Mouse (Mus musculus) T-helper 1 cell (primary cell): ENCODE measurements around the gene Slc16a6.

Experiments used
- in situ Hi-C: fragments of 300-600 bp; cut with MboI, MseI; formaldehyde crosslinking; loops from one replicate; pipeline ENCODE4 v1.15.1; 2025; ENCODE audit warnings: high pct_unique_total_duplicates

Gene Slc16a6

DNA sequence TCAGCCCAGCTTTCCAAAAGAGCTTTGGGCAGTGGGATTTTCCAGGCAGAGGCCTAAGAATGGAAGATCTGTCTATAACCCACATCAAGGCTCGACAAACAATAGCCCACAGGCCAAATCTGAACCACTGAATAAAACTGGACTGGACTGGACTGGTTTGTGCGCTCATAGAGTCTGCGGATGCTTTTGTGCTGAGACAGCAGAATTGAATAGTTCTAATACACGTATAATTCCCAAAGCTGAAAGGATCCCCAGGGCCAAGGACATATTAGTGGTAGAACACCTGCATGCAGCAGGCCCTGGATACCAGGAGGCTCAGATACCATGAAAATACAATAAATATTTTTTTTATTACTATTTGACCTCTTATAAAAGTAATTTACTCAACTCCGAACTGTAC, 17.1 kb downstream of the Slc16a6 start:
- in situ Hi-C loops, result no loop called here

DNA sequence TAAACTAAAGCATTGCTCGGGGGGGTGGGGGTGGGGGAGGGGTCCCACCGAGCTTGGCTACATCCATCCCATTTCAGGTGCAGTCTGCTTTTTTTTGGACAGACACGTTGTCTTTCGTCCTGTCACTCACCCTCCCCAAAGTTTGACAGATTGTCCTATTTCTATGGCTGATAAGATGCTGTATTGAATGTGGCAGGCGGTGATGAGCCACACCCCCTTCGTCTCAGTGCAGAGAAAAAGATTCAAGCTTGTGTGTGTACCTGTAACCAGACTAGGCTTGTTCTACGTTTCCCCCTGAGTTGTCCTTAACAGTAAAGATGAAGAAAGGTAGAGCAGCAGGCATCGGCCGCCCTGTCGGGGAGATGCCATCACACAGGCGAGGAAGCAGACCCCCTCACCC, 22.2 kb downstream of the Slc16a6 start:
- in situ Hi-C loops, result no loop called here

- in situ Hi-C loops, result loop anchor here (5.0 to 25.0 kb wide), 4 partner anchors 142 to 533 kb away; partner anchors contain the start of gene Axin2
Observed at GRCm38 (mm10) chr11:109445438-109446035, 27.9 kb downstream of the Slc16a6 start.

DNA sequence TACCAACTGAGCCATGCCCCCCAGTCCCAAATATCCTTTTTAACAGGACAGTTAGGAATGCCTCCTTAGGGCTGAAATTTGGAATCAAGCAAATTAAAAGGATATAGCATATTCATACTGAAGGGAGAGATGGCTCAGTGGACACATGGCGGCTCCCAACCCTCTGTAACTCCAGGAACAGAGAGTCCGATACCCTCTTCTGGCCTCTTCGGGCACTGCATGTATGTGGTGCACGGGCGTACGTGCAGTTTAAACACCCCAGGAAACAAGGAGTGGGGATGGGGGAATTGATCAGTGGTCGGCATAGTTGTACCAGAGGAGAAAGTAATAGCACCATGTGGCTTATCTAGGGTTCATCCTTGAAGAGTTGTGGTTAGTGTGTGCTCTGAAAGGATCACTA, 28.8 kb downstream of the Slc16a6 start:
- in situ Hi-C loops, result loop anchor here (5.0 to 25.0 kb wide), 2 partner anchors 127 to 532 kb away; partner anchors contain the start of gene Axin2

- in situ Hi-C loops, result loop anchor here (5.0 to 25.0 kb wide), 2 partner anchors 126 to 531 kb away; partner anchors contain the start of gene Axin2
Observed at GRCm38 (mm10) chr11:109443468-109444263, 29.7 kb downstream of the Slc16a6 start.

GRCm38 (mm10) chr11:109442166-109442730, 31.1 kb downstream of the Slc16a6 start:
- in situ Hi-C loops, result loop anchor here (5.0 to 25.0 kb wide), 2 partner anchors 125 to 530 kb away; partner anchors contain the start of gene Axin2

- in situ Hi-C loops, result loop anchor here (5.0 to 25.0 kb wide), 2 partner anchors 124 to 529 kb away; partner anchors contain the start of gene Axin2
Observed at GRCm38 (mm10) chr11:109441119-109441518, 32.3 kb downstream of the Slc16a6 start.

DNA sequence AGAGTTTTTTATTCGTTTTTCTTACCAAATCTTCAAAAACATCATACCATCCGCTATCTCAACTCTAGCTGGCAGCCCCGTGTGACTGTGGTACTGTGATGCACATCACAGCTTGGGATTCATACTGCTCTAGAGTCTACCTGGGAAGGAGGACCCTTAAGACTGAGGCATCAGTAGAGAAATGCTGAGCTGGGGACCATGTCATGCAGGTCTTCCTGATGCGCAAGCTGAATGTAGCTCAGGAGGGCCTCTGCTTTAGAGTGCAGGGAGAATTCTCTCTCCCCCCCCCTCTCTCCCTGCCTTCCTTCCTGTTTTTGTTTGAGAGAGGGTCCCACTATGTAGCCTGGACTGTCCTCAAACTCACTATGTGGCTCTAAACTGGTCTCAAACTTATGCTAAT, 32.8 kb downstream of the Slc16a6 start:
- in situ Hi-C loops, result loop anchor here (5.0 to 25.0 kb wide), 2 partner anchors 123 to 528 kb away; partner anchors contain the start of gene Axin2

DNA sequence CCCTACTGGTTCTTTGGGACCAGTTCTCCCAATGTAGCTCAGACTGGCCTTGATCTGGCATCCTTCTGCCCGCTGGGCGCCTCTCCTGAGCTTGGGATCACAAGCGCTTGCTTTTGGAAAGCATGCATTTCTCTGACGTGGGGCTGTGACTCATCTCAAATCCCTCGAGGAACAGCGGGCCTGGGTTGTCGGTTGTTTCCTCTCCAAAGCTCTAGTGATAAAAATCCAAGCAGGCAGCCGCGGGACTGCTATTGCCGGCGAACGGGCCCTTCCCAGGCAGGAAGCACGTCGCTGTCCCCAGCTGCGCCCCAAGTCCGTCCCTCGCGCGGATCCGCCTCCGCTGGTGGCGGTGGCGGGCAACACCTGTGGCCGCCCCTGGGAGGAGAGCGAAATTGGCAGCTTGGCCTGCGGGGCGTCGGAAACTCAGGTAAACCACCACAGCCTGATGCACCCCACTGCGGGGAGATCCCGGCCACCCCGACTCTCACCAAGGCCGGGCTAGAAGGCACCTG, 33.5 kb downstream of the Slc16a6 start:
- in situ Hi-C loops, result loop anchor here (5.0 to 25.0 kb wide), 2 partner anchors 123 to 528 kb away; partner anchors contain the start of gene Axin2

DNA sequence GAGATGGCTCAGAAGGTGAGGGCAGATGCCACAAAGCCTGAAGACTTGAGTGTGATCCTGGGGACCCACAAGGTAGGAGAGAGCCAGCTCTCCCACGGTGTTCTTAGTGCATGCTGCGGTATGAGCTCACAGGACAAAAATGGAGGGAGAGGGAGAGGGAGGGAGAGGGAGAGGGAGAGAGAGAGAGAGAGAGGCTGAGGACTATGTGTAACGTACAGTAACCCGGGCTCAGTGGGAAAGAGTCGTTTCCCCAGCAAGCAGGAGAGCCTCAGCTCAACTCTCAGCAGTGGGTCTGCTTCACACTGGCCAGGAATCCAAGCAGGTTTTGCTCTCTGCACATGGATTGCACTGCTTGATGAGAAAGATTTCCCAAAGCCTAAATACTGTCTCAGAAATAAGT, 34.2 kb downstream of the Slc16a6 start:
- in situ Hi-C loops, result loop anchor here (25.0 kb wide), 1 partner anchor 527 kb away; the partner anchor contains the start of gene Axin2

GRCm38 (mm10) chr11:109436889-109437288, 36.5 kb downstream of the Slc16a6 start:
- in situ Hi-C loops, result loop anchor here (25.0 kb wide), 1 partner anchor 525 kb away; the partner anchor contains the start of gene Axin2

DNA sequence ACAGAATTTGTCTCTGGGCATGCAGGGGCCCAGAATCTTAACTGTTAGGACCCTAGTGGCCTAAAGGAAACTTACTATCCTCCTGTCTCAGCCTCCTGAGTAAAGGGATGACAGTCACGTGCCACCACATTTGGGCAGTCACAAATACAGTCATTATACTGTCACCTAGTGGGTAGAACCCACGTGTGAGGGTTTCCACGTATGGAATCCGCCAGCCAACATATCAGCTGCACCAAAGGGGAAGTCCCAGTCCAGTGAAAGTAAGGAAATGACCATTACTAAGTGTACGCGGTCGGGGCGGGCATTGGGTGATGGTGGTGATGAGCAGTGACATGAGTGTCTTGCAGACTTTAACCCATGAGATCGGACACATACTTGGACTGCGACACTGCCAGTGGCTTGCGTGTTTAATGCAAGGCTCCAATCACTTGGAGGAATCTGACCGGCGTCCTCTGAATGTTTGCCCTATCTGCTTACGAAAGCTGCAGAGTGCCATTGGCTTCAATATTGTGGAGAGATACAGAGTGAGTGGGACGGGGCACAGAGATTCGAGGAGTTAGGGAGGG, 39.1 kb downstream of the Slc16a6 start:
- in situ Hi-C loops, result loop anchor here (25.0 kb wide), 1 partner anchor 522 kb away; the partner anchor contains the start of gene Axin2

DNA sequence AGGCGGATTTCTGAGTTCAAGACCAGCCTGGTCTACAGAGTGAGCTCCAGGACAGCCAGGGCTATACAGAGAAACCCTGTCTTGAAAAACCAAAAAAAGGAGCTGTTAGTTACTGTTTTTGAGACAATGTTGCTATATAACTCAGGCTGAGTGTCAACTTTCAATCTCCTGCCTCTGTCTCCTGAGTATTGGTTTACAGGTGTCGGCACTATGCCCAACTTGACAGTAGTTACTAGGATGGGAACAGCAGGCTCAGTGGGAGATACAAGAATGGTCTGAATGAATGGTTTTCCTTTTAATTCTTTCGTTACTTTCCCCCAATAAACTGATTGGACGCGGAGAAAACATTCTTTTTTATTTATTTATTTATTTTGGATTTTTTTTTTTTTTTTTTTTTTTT, 46.0 kb downstream of the Slc16a6 start:
- in situ Hi-C loops, result loop anchor here (5.0 to 25.0 kb wide), 2 partner anchors 65 to 515 kb away; partner anchors contain the start of genes Axin2 and Gna13

DNA sequence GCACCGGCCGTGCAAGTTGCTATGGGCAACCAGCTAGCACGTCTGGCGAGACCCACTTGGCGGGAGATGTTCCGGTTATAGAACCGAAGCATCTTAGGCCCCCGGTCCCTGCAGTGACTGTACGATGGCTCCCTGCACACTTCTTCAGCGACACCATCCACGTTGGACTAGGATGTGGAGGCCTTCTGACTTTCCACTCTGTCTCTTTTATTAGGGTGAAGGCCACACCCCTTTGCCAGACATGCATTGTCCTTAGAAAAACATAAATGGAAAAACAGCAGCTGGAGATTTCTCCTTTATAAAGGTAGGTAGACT, 47.2 kb downstream of the Slc16a6 start:
- in situ Hi-C loops, result loop anchor here (5.0 to 25.0 kb wide), 2 partner anchors 64 to 514 kb away; partner anchors contain the start of genes Axin2 and Gna13

GRCm38 (mm10) chr11:109425392-109426271, 47.8 kb downstream of the Slc16a6 start, which contains the start of gene Amz2:
Gene Amz2 (plus strand): TSS chr11:109425946.
- in situ Hi-C loops, result loop anchor here (5.0 to 25.0 kb wide), 2 partner anchors 63 to 513 kb away; partner anchors contain the start of genes Axin2 and Gna13

GRCm38 (mm10) chr11:109423294-109423693, 50.1 kb downstream of the Slc16a6 start:
- in situ Hi-C loops, result loop anchor here (25.0 kb wide), 1 partner anchor 1961 kb away; the partner anchor contains the start of gene Pitpnc1

DNA sequence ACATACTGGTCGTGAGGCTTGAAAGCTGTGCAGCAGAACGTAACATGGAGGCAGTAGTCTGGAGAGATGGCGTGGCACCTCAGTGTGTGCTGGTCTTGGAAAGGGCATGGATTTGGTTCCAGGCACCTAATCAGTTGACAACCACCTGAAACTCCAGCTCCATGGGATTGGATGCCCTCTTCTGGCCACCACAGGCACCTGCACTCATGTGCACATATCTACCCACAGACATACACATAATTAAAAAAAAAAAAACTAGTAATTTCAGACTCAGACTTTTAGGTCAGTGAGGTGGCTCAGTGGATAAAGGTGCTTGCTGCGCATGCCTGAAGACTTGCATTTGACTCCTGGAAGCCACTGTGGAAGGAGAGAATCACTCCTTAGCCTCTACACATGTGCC, 51.1 kb downstream of the Slc16a6 start:
- in situ Hi-C loops, result loop anchor here (25.0 kb wide), 1 partner anchor 1960 kb away; the partner anchor contains the start of gene Pitpnc1

DNA sequence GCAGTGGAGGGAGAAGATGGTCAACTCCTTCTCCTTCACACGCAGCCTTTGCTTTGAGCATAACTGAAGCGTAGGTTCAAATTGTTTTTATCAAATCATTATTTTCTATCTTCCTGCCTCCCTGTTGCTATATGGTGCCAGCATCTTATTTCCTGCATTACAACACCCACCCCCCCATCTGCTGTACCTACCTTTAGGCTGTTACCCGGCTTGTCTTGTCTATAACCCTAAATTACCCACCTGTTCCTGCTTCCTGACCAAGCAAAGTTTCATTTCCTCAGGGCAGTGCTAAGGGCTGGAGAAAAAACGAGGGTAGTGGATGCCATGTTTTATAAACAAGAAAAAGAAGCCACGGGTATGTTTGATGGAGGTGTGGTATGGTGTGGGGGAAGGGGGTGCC, 52.2 kb downstream of the Slc16a6 start:
- in situ Hi-C loops, result loop anchor here (25.0 kb wide), 1 partner anchor 1959 kb away; the partner anchor contains the start of gene Pitpnc1

DNA sequence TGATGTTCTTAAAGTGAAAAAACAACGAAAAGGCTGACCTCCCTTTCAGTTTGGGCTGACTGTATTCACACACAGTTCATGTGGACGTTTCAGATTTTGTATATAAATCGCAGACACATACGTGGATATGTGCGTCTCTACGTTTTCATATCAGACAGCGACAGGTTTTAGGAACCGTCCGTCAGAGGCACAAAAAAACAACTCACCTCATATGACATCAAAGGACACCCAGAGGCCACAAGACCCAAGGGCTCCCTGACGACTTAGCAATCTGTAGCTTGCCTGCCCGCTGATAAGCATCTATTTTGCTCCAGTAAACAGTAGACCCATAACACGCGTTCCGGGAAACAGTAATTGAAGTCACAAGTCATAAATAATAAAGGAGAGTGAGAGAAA, 52.8 kb downstream of the Slc16a6 start:
- in situ Hi-C loops, result loop anchor here (25.0 kb wide), 1 partner anchor 1958 kb away; the partner anchor contains the start of gene Pitpnc1
